Mouse (Mus musculus): ENCODE data around the gene Angptl1. TPM values are rescaled to one million over a fixed set of nuclear protein-coding genes. Genes with fewer than 3 reads are reported as not detected.
A peak's percentile ranks its signal among the peaks of the same experiment; 100 is the strongest.

The Angptl1 gene
- polyA plus RNA-seq, 1 experiment from 2014 or later: 1.5 TPM

DNA sequence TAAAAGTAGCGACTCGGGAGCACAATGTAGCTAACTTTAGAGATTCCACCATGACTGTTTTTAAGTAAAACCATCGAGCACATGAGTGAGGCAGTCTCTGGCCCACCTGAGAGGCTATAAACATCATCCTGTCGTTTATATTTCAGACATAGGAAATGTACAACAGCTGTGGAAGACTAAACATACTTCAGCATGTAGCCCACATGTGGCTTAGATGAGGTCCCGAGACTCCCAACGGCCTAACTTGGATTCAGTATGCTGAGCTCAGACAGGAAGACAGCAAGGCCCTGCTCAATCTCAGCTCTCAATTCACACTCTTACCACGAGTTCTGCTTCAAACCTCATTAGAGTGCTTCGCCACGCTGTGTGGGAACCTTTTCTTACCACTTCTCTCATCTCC is 14.0 kb downstream of the Angptl1 start:
- no peaks in the 10 kb centered on the region for H3K27me3 ChIP-seq
- no peak overlapping the region for H3K27ac ChIP-seq (replicated peaks)
- WGBS: 90% methylated on average over 9 of the region's 9 CpGs
- no peak for ATAC-seq (replicated peaks)
- H3K36me3 ChIP-seq: peaks cover 2% of the 10 kb centered on the region; the same call in 1 of the 2 replicates
- no peak overlapping the region for H3K4me2 ChIP-seq (replicated peaks)
- H3K9me3 ChIP-seq: no peaks in the 10 kb centered on the region
- 0 out of 2 replicates have a peak, but pooled peaks cover 3% of the 10 kb centered on the region for H3K4me1 ChIP-seq
- H3K9ac ChIP-seq (replicated peaks): no peak overlapping the region
- no peak overlapping the region for H3K4me3 ChIP-seq

DNA sequence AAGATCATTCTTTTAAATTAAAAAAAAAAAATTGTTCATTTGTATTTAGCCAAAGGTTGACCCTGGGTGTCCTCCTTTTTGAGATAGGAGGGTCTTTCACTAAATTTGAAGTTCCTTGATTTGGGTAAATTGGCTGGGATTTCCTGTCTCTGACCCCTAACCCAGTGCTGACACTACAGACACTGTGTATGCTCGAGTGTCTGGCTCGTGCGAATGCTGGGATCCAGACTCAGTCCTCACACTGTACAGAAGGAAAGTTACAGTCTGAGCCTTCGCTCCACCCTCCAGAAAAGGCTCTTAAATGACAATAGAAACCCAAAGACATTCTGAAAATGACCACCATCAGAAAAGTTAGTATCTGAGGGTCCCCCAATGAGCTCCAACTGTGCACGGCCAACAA is 14.5 kb downstream of the Angptl1 start:
- ATAC-seq (replicated peaks): no peak
- no peak overlapping the region for H3K4me3 ChIP-seq
- peaks cover 2% of the 10 kb centered on the region; the same call in 1 of the 2 replicates for H3K36me3 ChIP-seq
- 78% methylated on average over 5 of the region's 5 CpGs for WGBS
- H3K4me2 ChIP-seq (replicated peaks): no peak overlapping the region
- no peak overlapping the region for H3K27ac ChIP-seq (replicated peaks)
- no peaks in the 10 kb centered on the region for H3K9me3 ChIP-seq
- H3K4me1 ChIP-seq: 0 out of 2 replicates have a peak, but pooled peaks cover 3% of the 10 kb centered on the region
- no peak overlapping the region for H3K9ac ChIP-seq (replicated peaks)
- no peaks in the 10 kb centered on the region for H3K27me3 ChIP-seq

GRCm38 (mm10) chr1:156854558-156854957 is 16.2 kb downstream of the Angptl1 start:
- Histone ChIP-seq H3K9ac (replicated peaks) (no peak overlapping the region), H3K27ac (replicated peaks) (no peak overlapping the region), H3K4me3 (no peak overlapping the region), H3K36me3 (peaks cover 2% of the 10 kb centered on the region; the same call in 1 of the 2 replicates), H3K4me1 (0 out of 2 replicates have a peak, but pooled peaks cover 3% of the 10 kb centered on the region), H3K9me3 (no peaks in the 10 kb centered on the region), H3K4me2 (replicated peaks) (no peak overlapping the region), H3K27me3 (no peaks in the 10 kb centered on the region)
- no peak for ATAC-seq (replicated peaks)
- WGBS: 95% methylated on average over 4 of the region's 4 CpGs

GRCm38 (mm10) chr1:156856666-156857065 is 18.3 kb downstream of the Angptl1 start:
- WGBS: 87% methylated on average over 2 of the region's 2 CpGs
- no peak overlapping the region for H3K9ac ChIP-seq (replicated peaks)
- H3K27ac ChIP-seq (replicated peaks): no peak overlapping the region
- H3K4me2 ChIP-seq (replicated peaks): no peak overlapping the region
- H3K36me3 ChIP-seq: no peaks in the 10 kb centered on the region
- ATAC-seq (replicated peaks): no peak
- H3K4me1 ChIP-seq: 0 out of 2 replicates have a peak, but pooled peaks cover 3% of the 10 kb centered on the region
- no peaks in the 10 kb centered on the region for H3K27me3 ChIP-seq
- H3K4me3 ChIP-seq: no peak overlapping the region
- no peaks in the 10 kb centered on the region for H3K9me3 ChIP-seq

DNA sequence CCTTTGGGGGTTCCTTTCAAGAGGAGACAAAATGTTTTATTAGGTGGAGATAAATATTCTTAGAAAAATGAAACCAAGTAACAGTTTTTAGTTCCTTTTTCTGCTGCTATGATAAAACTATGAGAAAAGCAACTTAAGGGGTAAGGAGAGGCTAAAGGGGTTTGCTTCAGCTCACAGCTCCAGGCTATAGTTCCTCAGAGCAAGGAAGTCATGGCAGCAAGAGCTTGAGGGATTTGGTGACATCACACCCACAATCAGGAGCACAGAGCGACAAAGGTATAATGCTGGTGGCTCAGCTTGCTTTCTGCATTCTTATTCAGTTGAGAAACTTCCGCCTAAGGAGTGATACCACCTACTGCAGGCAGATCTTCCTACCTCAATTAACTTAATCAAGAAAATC is 20.8 kb downstream of the Angptl1 start:
- H3K4me2 ChIP-seq (replicated peaks): no peak overlapping the region
- H3K9ac ChIP-seq (replicated peaks): no peak overlapping the region
- H3K36me3 ChIP-seq: no peaks in the 10 kb centered on the region
- peaks cover 6% of the 10 kb centered on the region for H3K4me1 ChIP-seq
- no peak overlapping the region for H3K27ac ChIP-seq (replicated peaks)
- H3K27me3 ChIP-seq: no peaks in the 10 kb centered on the region
- H3K9me3 ChIP-seq: no peaks in the 10 kb centered on the region
- ATAC-seq (replicated peaks): no peak
- 98% methylated on average over 2 of the region's 2 CpGs for WGBS
- no peak overlapping the region for H3K4me3 ChIP-seq

GRCm38 (mm10) chr1:156859711-156860250 is 21.4 kb downstream of the Angptl1 start:
- H3K9me3 ChIP-seq: no peaks in the 10 kb centered on the region
- 75% methylated on average over 2 of the region's 2 CpGs for WGBS
- H3K27me3 ChIP-seq: no peaks in the 10 kb centered on the region
- peaks cover 9% of the 10 kb centered on the region for H3K4me1 ChIP-seq
- H3K4me2 ChIP-seq (replicated peaks): no peak overlapping the region
- no peaks in the 10 kb centered on the region for H3K36me3 ChIP-seq
- no peak overlapping the region for H3K27ac ChIP-seq (replicated peaks)
- H3K9ac ChIP-seq (replicated peaks): no peak overlapping the region
- no peak for ATAC-seq (replicated peaks)
- H3K4me3 ChIP-seq: no peak overlapping the region

DNA sequence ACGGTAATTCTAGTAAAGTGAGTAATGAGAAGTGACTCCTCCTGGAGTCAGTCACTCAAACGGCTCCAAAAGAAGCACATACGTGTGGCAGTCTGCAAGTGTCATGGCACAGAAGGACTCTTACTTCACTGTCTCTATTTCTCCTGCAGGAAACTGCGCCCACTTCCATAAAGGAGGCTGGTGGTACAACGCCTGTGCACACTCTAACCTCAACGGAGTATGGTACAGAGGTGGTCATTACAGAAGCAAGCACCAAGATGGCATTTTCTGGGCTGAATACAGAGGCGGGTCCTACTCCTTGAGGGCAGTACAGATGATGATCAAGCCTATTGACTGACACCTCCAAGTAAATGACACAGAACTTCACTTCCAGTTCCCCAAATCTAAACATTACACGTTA is 21.9 kb downstream of the Angptl1 start:
- Histone ChIP-seq H3K4me3 (no peak overlapping the region), H3K4me1 (peaks cover 9% of the 10 kb centered on the region), H3K9me3 (no peaks in the 10 kb centered on the region), H3K4me2 (replicated peaks) (no peak overlapping the region), H3K27me3 (no peaks in the 10 kb centered on the region), H3K36me3 (no peaks in the 10 kb centered on the region), H3K27ac (replicated peaks) (no peak overlapping the region), H3K9ac (replicated peaks) (no peak overlapping the region)
- WGBS: 87% methylated on average over 8 of the region's 8 CpGs
- ATAC-seq (replicated peaks): 0 out of 2 replicates have a peak, but pooled peaks have one; percentile 29

GRCm38 (mm10) chr1:156861475-156862043 is 23.2 kb downstream of the Angptl1 start:
- H3K27ac ChIP-seq (replicated peaks): no peak overlapping the region
- no peaks in the 10 kb centered on the region for H3K36me3 ChIP-seq
- H3K9ac ChIP-seq (replicated peaks): no peak overlapping the region
- no peaks in the 10 kb centered on the region for H3K27me3 ChIP-seq
- no peak for ATAC-seq (replicated peaks)
- H3K9me3 ChIP-seq: no peaks in the 10 kb centered on the region
- no peak overlapping the region for H3K4me3 ChIP-seq
- no peak overlapping the region for H3K4me2 ChIP-seq (replicated peaks)
- peaks cover 9% of the 10 kb centered on the region for H3K4me1 ChIP-seq
- WGBS: 50% methylated on average over 4 of the region's 4 CpGs

DNA sequence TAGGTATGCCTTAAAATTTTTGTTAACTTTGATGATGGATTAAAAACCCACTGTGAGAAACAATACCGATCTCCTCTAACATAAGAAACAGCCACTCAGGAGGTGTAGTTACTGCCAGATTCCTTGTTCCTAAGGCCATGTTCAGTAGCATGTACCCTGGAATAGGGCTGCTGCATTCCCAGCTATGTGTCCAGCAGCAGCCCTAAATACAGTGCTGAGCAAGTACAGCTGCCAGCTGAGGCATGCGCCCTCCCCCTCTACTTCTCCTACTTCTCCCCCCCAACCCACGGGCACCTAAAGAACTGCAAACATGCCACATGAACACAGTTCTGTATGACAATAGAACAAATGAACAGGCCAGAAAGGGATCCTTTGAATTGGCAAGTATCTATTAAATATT is 25.4 kb downstream of the Angptl1 start:
- H3K9me3 ChIP-seq: no peaks in the 10 kb centered on the region
- WGBS: 48% methylated on average over 3 of the region's 3 CpGs
- no peaks in the 10 kb centered on the region for H3K36me3 ChIP-seq
- no peak overlapping the region for H3K27ac ChIP-seq (replicated peaks)
- H3K4me1 ChIP-seq: peaks cover 6% of the 10 kb centered on the region
- H3K4me2 ChIP-seq (replicated peaks): no peak overlapping the region
- no peaks in the 10 kb centered on the region for H3K27me3 ChIP-seq
- no peak for ATAC-seq (replicated peaks)
- H3K9ac ChIP-seq (replicated peaks): no peak overlapping the region
- no peak overlapping the region for H3K4me3 ChIP-seq

GRCm38 (mm10) chr1:156864240-156864639 is 25.9 kb downstream of the Angptl1 start:
- H3K27me3 ChIP-seq: no peaks in the 10 kb centered on the region
- no peak for ATAC-seq (replicated peaks)
- H3K4me2 ChIP-seq (replicated peaks): no peak overlapping the region
- WGBS: 45% methylated on average over 3 of the region's 3 CpGs
- no peak overlapping the region for H3K4me3 ChIP-seq
- no peaks in the 10 kb centered on the region for H3K9me3 ChIP-seq
- H3K36me3 ChIP-seq: no peaks in the 10 kb centered on the region
- H3K27ac ChIP-seq (replicated peaks): no peak overlapping the region
- no peak overlapping the region for H3K9ac ChIP-seq (replicated peaks)
- peaks cover 6% of the 10 kb centered on the region for H3K4me1 ChIP-seq

DNA sequence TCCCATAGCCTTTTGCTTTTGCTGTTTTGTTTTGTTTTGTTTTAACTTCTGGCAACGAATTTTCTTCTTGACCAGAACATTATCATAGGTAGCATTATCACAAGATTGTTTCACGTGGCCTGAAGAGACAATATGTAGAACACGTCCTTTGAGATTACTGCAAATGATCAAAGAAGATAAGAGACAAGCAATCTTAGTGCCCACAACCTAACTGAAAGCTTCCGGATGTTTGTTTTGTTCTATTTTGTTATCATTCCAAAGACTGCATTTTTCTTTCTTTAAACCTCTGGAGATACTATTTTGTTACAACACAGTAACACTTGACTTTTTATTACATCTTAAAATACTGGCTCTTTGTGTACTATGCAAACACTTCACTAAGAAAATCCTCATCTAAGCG is 31.7 kb downstream of the Angptl1 start:
- Histone ChIP-seq H3K27me3 (no peaks in the 10 kb centered on the region), H3K9ac (replicated peaks) (no peak overlapping the region), H3K4me1 (no peaks in the 10 kb centered on the region), H3K36me3 (peaks cover 12% of the 10 kb centered on the region), H3K27ac (replicated peaks) (no peak overlapping the region), H3K9me3 (no peaks in the 10 kb centered on the region), H3K4me3 (no peak overlapping the region), H3K4me2 (replicated peaks) (no peak overlapping the region)
- ATAC-seq (replicated peaks): no peak
- WGBS: 90% methylated on average over 5 of the region's 5 CpGs

GRCm38 (mm10) chr1:156870616-156871015 is 32.3 kb downstream of the Angptl1 start:
- 92% methylated on average over 4 of the region's 4 CpGs for WGBS
- no peaks in the 10 kb centered on the region for H3K4me1 ChIP-seq
- no peaks in the 10 kb centered on the region for H3K27me3 ChIP-seq
- no peak overlapping the region for H3K9ac ChIP-seq (replicated peaks)
- H3K4me3 ChIP-seq: no peak overlapping the region
- no peak for ATAC-seq (replicated peaks)
- H3K27ac ChIP-seq (replicated peaks): no peak overlapping the region
- no peak overlapping the region for H3K4me2 ChIP-seq (replicated peaks)
- peaks cover 12% of the 10 kb centered on the region for H3K36me3 ChIP-seq
- no peaks in the 10 kb centered on the region for H3K9me3 ChIP-seq

DNA sequence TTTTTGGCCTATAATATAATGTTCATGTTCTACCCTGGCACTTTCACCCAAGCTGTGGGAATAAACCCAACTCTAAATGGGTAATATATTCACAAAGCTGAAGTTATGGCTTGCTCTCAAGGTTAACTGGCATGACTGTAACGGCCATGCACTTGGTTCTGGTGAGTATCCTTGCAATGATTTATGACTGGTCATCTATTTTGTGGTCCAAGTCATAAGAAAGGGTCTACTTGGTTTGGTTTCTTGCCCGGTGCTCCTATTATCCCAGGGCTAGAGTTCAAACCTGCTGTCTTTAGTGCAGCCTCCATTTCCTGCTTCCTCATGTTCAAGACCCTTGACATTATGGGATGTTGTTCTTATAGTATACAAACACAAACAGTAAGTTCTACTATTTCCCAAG is 46.4 kb downstream of the Angptl1 start:
- Histone ChIP-seq H3K4me2 (replicated peaks) (no peak overlapping the region), H3K27me3 (no peaks in the 10 kb centered on the region), H3K36me3 (peaks cover 42% of the 10 kb centered on the region), H3K4me1 (no peaks in the 10 kb centered on the region), H3K9me3 (no peaks in the 10 kb centered on the region), H3K4me3 (no peak overlapping the region), H3K27ac (replicated peaks) (no peak overlapping the region), H3K9ac (replicated peaks) (no peak overlapping the region)
- WGBS: 92% methylated on average over 2 of the region's 2 CpGs
- no peak for ATAC-seq (replicated peaks)
